Comparison of ENCODE assay signal across 8 mouse cellular contexts in the genomic region with DNA sequence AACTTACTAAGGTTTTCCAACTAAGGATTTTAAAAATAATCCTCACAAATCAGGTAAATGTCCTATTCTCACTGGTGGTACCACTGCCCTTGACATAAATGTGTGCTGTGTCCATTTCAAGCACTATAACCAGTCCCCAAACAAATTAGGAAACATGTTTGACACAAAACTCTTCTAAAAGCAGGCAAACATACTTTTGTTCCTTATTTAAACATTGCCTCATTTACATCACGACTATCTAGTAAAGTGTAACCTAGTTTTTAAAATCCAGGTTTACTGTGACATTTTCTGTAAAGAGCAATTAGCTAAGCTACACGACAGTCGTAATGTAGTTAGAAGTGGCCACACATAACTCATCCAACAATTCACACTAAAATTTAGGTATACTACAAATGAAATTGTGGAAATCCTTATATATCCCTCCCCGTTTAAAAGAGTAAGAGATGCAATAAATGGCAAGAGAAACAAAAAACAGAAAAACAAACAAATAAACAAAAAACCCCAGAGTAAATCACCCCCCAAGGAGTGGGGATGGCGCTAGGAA. TPM values are rescaled to one million over a fixed set of nuclear protein-coding genes. Genes with fewer than 3 reads are reported as not detected.
DNase-seq lines count a peak whose midpoint lies in the region; ATAC-seq lines count a peak whose summit lies in the region.

No protein-coding gene starts in this region.

- peak overlapping the region; percentile 47 for H3K4me2 ChIP-seq in neural tube, embryonic 11.5 days (ENCODE audit: low read depth)
- peak overlapping the region; percentile 63 for H3K4me2 ChIP-seq in embryonic facial prominence, embryonic 14.5 days (ENCODE audit: low read depth, low read length)
- peak overlapping the region; percentile 67 for H3K4me2 ChIP-seq in limb, embryonic 13.5 days (replicated peaks)
- H3K4me2 ChIP-seq in stomach, embryonic 14.5 days (replicated peaks; ENCODE audit: low read depth, low read length): peak overlapping the region; percentile 48

- no peaks in the 10 kb centered on the region for H3K36me3 ChIP-seq in neural tube, embryonic 11.5 days (ENCODE audit: control insufficient read depth, insufficient read depth, low read length)
- peaks cover 3% of the 10 kb centered on the region for H3K36me3 ChIP-seq in embryonic facial prominence, embryonic 14.5 days (ENCODE audit: control insufficient read depth, insufficient read depth, low read length)
- peaks cover 3% of the 10 kb centered on the region; the same call in 1 of the 2 replicates for H3K36me3 ChIP-seq in limb, embryonic 13.5 days
- H3K36me3 ChIP-seq in stomach, embryonic 14.5 days (ENCODE audit: control insufficient read depth, insufficient read depth, low read length): no peaks in the 10 kb centered on the region

- no peak overlapping the region for H3K27ac ChIP-seq in neural tube, embryonic 11.5 days (ENCODE audit: low read depth, low read length)
- H3K27ac ChIP-seq in embryonic facial prominence, embryonic 14.5 days (replicated peaks; ENCODE audit: low read depth, low read length): no peak overlapping the region
- H3K27ac ChIP-seq in limb, embryonic 13.5 days: no peak overlapping the region
- H3K27ac ChIP-seq in stomach, embryonic 14.5 days (ENCODE audit: low read length): no peak overlapping the region

- peak overlapping the region; percentile 92 for H3K4me3 ChIP-seq in neural tube, embryonic 11.5 days (ENCODE audit: low read depth, low read length)
- peak overlapping the region; percentile 79 for H3K4me3 ChIP-seq in embryonic facial prominence, embryonic 14.5 days (ENCODE audit: low read depth, low read length)
- H3K4me3 ChIP-seq in limb, embryonic 13.5 days: peak overlapping the region; percentile 91
- H3K4me3 ChIP-seq in stomach, embryonic 14.5 days (ENCODE audit: low read depth, low read length): peak overlapping the region; percentile 64

- no peaks in the 10 kb centered on the region for H3K27me3 ChIP-seq in neural tube, embryonic 11.5 days (ENCODE audit: control insufficient read depth, insufficient read depth, low read length)
- no peaks in the 10 kb centered on the region for H3K27me3 ChIP-seq in embryonic facial prominence, embryonic 14.5 days (replicated peaks; ENCODE audit: control insufficient read depth, insufficient read depth, low read length)
- H3K27me3 ChIP-seq in limb, embryonic 13.5 days: no peaks in the 10 kb centered on the region
- H3K27me3 ChIP-seq in stomach, embryonic 14.5 days (ENCODE audit: control insufficient read depth, insufficient read depth, low read length): no peaks in the 10 kb centered on the region

- peak overlapping the region; percentile 89 for H3K9ac ChIP-seq in neural tube, embryonic 11.5 days (ENCODE audit: low read length)
- H3K9ac ChIP-seq in embryonic facial prominence, embryonic 14.5 days (ENCODE audit: low read depth, low read length): peak overlapping the region; percentile 80
- peak overlapping the region; percentile 90 for H3K9ac ChIP-seq in limb, embryonic 13.5 days
- peak overlapping the region; percentile 75 for H3K9ac ChIP-seq in stomach, embryonic 14.5 days (replicated peaks; ENCODE audit: low read depth, low read length)

- no peaks in the 10 kb centered on the region for H3K9me3 ChIP-seq in neural tube, embryonic 11.5 days (ENCODE audit: control insufficient read depth, low read length)
- H3K9me3 ChIP-seq in embryonic facial prominence, embryonic 14.5 days (ENCODE audit: control insufficient read depth, low read length): no peaks in the 10 kb centered on the region
- no peaks in the 10 kb centered on the region for H3K9me3 ChIP-seq in limb, embryonic 13.5 days
- H3K9me3 ChIP-seq in stomach, embryonic 14.5 days (ENCODE audit: control insufficient read depth, low read depth, low read length): no peaks in the 10 kb centered on the region

- no peaks in the 10 kb centered on the region for H3K4me1 ChIP-seq in neural tube, embryonic 11.5 days (ENCODE audit: control insufficient read depth, insufficient read depth, low read length)
- H3K4me1 ChIP-seq in embryonic facial prominence, embryonic 14.5 days (ENCODE audit: control insufficient read depth, insufficient read depth, low read length): peaks cover 7% of the 10 kb centered on the region; the same call in 1 of the 2 replicates
- peaks cover 4% of the 10 kb centered on the region; the same call in 1 of the 2 replicates for H3K4me1 ChIP-seq in limb, embryonic 13.5 days
- H3K4me1 ChIP-seq in stomach, embryonic 14.5 days (ENCODE audit: control insufficient read depth, insufficient read depth, low read length): no peaks in the 10 kb centered on the region

- WGBS in neural tube, embryonic 11.5 days: 5% methylated on average over 5 of the region's 5 CpGs
- WGBS in embryonic facial prominence, embryonic 14.5 days: 4% methylated on average over 5 of the region's 5 CpGs
- WGBS in limb, embryonic 13.5 days: 5% methylated on average over 5 of the region's 5 CpGs
- 2% methylated on average over 5 of the region's 5 CpGs for whole genome bisulfite sequencing in stomach, embryonic 14.5 days

- ATAC-seq in neural tube, embryonic 11.5 days (ENCODE audit: insufficient read depth, low FRiP score, low TSS enrichment): no peak
- no peak for ATAC-seq in embryonic facial prominence, embryonic 14.5 days (ENCODE audit: low read depth)
- no peak for ATAC-seq in limb, embryonic 13.5 days (ENCODE audit: low FRiP score, low read depth)
- ATAC-seq in stomach, embryonic 14.5 days (ENCODE audit: insufficient number of reproducible peaks, insufficient read depth, low FRiP score, low read depth): no peak

- DNase-seq in neural tube, embryonic 11.5 days (ENCODE audit: low spot score): no peak
- no peak for DNase-seq in neural tube, embryonic 10.5 days (ENCODE audit: extremely low spot score, low spot score)
- no peak for DNase-seq in embryonic facial prominence, embryonic 14.5 days (ENCODE audit: low spot score)
- DNase-seq in adrenal gland, postnatal 4 days (ENCODE audit: low spot score in 2 of 2): no peak
- no peak for DNase-seq in layer of hippocampus, adult 9-11 months
- no peak for DNase-seq in kidney, postnatal 10 days

RNA-seq across cellular contexts. Expression of a gene that starts 0.9 kb away (rescaled TPM):
- 43.0 and 43.2 TPM in 2 replicates for polyA plus RNA-seq in neural tube, embryonic 11.5 days (2014; fragmentation: Nextera tagmentation; extraction: Ambion mirVana)
- 27.2 and 31.4 TPM in 2 replicates for polyA plus RNA-seq in embryonic facial prominence, embryonic 14.5 days (2014; fragmentation: Nextera tagmentation; extraction: Ambion mirVana)
- 48.8 and 52.0 TPM in 2 replicates for polyA plus RNA-seq in limb, embryonic 13.5 days (2015; fragmentation: Nextera tagmentation; extraction: Ambion mirVana)
- 39.8 and 40.6 TPM in 2 replicates for polyA plus RNA-seq in stomach, embryonic 14.5 days (2014; fragmentation: Nextera tagmentation; extraction: Ambion mirVana)
- total RNA-seq in adrenal gland, postnatal 4 days (2021): 10 to 100 TPM; 25.6 to 29.2 TPM
